Mouse (Mus musculus): ENCODE measurements at regions not wholly inside any gene's neighbourhood (a gene's known extent, or its start where the extent isn't known, plus 50 kb on each side); places are given as distances from the start of the nearest gene placed in this dataset.

DNA sequence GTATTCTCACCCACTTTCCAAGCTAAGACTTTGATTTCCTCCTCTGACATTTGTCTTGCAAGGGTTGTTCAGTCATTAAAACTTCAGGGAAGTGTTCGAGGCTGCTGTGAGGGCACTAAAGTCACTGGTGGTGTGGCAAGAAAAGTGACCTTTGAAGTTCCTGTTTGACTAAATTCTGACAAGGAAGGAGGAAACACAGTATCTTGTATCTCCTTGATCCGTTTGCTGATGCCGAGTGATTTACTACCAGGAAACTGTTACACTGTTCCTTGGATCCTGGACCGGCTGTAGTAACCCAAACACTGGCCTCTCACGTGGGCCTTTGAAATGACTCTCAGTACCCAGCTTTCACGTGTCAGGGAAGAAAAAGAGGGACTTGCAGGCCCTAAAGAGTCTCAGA is 53.5 kb upstream of the Ralgapa2 start:
- Histone ChIP-seq H3K9me3 (ENCODE audit: control insufficient read depth, low read length) (no peaks in the 10 kb centered on the region), H3K4me1 (replicated peaks; ENCODE audit: control insufficient read depth, insufficient read depth, low read length) (no peaks in the 10 kb centered on the region), H3K27ac (ENCODE audit: low read depth, low read length) (no peak overlapping the region), H3K9ac (ENCODE audit: low read length) (no peak overlapping the region), H3K4me3 (ENCODE audit: low read depth, low read length) (no peak overlapping the region), H3K4me2 (ENCODE audit: low read depth, low read length, severe bottlenecking) (no peak overlapping the region), H3K27me3 (ENCODE audit: control insufficient read depth, insufficient read depth, low read length) (no peaks in the 10 kb centered on the region), H3K36me3 (ENCODE audit: control insufficient read depth, insufficient read depth, low read length) (no peaks in the 10 kb centered on the region)
- DNase-seq (ENCODE audit: low spot score) (no peak), ATAC-seq (replicated peaks; ENCODE audit: low FRiP score) (no peak)
- 88% methylated on average over 6 of the region's 6 CpGs for WGBS

DNA sequence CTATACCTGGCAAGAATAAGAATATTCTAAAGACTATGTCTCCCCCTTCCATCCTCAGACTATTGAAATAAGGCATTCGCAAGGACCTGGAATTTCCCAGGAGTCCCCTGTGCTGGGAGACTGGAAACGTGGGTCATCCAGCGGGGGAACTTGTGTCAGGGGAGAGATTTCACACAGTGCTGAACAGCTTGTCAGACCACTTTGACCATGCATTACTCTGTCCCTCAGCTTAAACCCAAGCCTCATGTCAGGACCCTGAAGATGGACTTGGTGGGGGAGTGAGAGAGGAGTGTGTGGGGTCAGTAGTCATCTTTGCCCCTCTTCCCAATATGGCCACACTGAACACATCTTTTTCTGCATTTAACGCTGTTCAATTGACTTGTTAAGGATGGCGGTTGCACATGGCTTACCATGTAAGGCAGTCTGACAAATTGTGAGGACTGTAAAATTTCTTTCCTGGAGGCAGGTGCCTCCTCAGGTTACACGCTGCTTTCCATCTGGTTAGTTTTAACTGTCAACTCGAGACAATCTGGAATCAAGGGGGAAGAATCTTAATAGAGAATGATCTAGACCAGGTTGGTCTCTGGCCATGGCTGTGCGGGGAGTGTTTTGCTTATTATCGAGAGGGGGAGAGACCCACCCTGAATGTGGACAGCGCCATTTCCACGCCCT is 56.2 kb upstream of the Ralgapa2 start:
- no peak overlapping the region for H3K4me3 ChIP-seq (ENCODE audit: low read depth, low read length)
- H3K4me2 ChIP-seq (ENCODE audit: low read depth, low read length, severe bottlenecking) = no peak overlapping the region
- no peaks in the 10 kb centered on the region for H3K36me3 ChIP-seq (ENCODE audit: control insufficient read depth, insufficient read depth, low read length)
- no peak overlapping the region for H3K27ac ChIP-seq (ENCODE audit: low read depth, low read length)
- 84% methylated on average over 11 of the region's 11 CpGs for WGBS
- no peaks in the 10 kb centered on the region for H3K9me3 ChIP-seq (ENCODE audit: control insufficient read depth, low read length)
- no peak for DNase-seq (ENCODE audit: low spot score)
- no peaks in the 10 kb centered on the region for H3K27me3 ChIP-seq (ENCODE audit: control insufficient read depth, insufficient read depth, low read length)
- H3K4me1 ChIP-seq (replicated peaks; ENCODE audit: control insufficient read depth, insufficient read depth, low read length) = no peaks in the 10 kb centered on the region
- ATAC-seq (replicated peaks; ENCODE audit: low FRiP score) = no peak
- H3K9ac ChIP-seq (ENCODE audit: low read length) = no peak overlapping the region

DNA sequence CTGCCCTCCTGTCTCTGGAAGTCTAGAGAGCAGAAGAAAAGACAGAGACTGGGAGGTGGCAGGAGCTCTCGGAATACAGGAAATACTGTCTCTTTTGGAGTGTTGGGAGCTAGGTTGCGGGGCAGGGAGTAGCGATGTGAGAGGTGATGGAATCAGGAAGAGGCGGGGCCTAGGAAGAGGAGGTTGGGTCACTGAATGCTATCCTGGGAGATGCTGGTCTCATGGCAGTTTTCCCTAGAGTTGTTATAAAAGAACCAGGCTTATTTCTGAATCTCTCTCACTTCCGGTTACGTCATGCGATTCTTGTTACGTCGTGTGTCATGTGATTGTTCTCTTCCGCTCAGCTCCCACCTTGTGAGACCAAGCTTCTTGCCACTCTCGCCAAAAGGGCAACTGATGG is 58.9 kb upstream of the Ralgapa2 start:
- DNase-seq (ENCODE audit: low spot score) (no peak), ATAC-seq (replicated peaks; ENCODE audit: low FRiP score) (no peak)
- H3K9ac ChIP-seq (ENCODE audit: low read length) = no peak overlapping the region
- no peak overlapping the region for H3K27ac ChIP-seq (ENCODE audit: low read depth, low read length)
- no peak overlapping the region for H3K4me2 ChIP-seq (ENCODE audit: low read depth, low read length, severe bottlenecking)
- H3K9me3 ChIP-seq (ENCODE audit: control insufficient read depth, low read length) = no peaks in the 10 kb centered on the region
- H3K36me3 ChIP-seq (ENCODE audit: control insufficient read depth, insufficient read depth, low read length) = no peaks in the 10 kb centered on the region
- H3K27me3 ChIP-seq (ENCODE audit: control insufficient read depth, insufficient read depth, low read length) = no peaks in the 10 kb centered on the region
- H3K4me3 ChIP-seq (ENCODE audit: low read depth, low read length) = no peak overlapping the region
- no peaks in the 10 kb centered on the region for H3K4me1 ChIP-seq (replicated peaks; ENCODE audit: control insufficient read depth, insufficient read depth, low read length)
- WGBS = 93% methylated on average over 11 of the region's 11 CpGs

GRCm38 (mm10) chr2:146571857-146572256 is 59.7 kb upstream of the Ralgapa2 start:
- H3K4me3 ChIP-seq (ENCODE audit: low read depth, low read length) = no peak overlapping the region
- no peaks in the 10 kb centered on the region for H3K9me3 ChIP-seq (ENCODE audit: control insufficient read depth, low read length)
- no peak overlapping the region for H3K27ac ChIP-seq (ENCODE audit: low read depth, low read length)
- WGBS = 93% methylated on average over 9 of the region's 9 CpGs
- no peak for DNase-seq (ENCODE audit: low spot score)
- no peaks in the 10 kb centered on the region for H3K36me3 ChIP-seq (ENCODE audit: control insufficient read depth, insufficient read depth, low read length)
- ATAC-seq (replicated peaks; ENCODE audit: low FRiP score) = no peak
- H3K4me2 ChIP-seq (ENCODE audit: low read depth, low read length, severe bottlenecking) = no peak overlapping the region
- no peaks in the 10 kb centered on the region for H3K4me1 ChIP-seq (replicated peaks; ENCODE audit: control insufficient read depth, insufficient read depth, low read length)
- H3K9ac ChIP-seq (ENCODE audit: low read length) = no peak overlapping the region
- H3K27me3 ChIP-seq (ENCODE audit: control insufficient read depth, insufficient read depth, low read length) = no peaks in the 10 kb centered on the region

DNA sequence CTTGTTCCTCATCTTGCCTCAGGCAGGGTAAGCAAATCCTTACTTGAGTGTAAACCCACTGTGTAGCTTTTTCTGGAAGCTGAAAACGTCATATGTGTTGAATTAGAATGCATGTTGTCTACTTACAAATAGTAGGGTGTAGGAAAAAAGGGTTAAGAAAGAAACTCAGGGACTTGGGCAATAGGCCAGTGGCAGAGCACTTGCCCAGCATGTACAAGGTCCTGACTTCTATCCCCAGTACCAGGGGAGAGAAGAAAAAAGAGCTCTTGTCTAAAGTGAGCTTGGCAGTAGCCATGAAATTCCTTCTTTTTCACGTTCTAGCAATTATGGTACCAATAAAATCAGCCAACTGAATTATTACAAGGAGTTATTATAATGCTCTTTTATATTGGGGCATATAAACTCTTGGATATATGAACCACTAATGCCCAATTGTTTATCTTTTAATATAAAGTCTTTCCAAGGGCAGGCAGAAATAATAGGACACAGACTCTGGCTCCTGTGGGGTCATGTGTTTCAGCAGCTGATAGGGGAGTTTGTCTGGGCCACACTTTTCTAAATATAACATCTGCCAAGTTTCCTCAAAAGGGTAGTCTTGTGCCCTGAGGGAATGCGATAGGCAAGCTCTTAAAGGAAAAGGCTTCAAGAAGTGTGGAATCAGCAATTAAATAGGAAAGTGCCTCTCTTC is 63.6 kb upstream of the Ralgapa2 start:
- Histone ChIP-seq H3K4me1 (replicated peaks; ENCODE audit: control insufficient read depth, insufficient read depth, low read length) (no peaks in the 10 kb centered on the region), H3K4me2 (ENCODE audit: low read depth, low read length, severe bottlenecking) (no peak overlapping the region), H3K36me3 (ENCODE audit: control insufficient read depth, insufficient read depth, low read length) (no peaks in the 10 kb centered on the region), H3K27ac (ENCODE audit: low read depth, low read length) (no peak overlapping the region), H3K9ac (ENCODE audit: low read length) (no peak overlapping the region), H3K27me3 (ENCODE audit: control insufficient read depth, insufficient read depth, low read length) (no peaks in the 10 kb centered on the region), H3K9me3 (ENCODE audit: control insufficient read depth, low read length) (no peaks in the 10 kb centered on the region), H3K4me3 (ENCODE audit: low read depth, low read length) (no peak overlapping the region)
- 78% methylated on average over 3 of the region's 3 CpGs for WGBS
- ATAC-seq (replicated peaks; ENCODE audit: low FRiP score) (no peak), DNase-seq (ENCODE audit: low spot score) (no peak)

GRCm38 (mm10) chr2:146576298-146576905 is 64.3 kb upstream of the Ralgapa2 start:
- no peaks in the 10 kb centered on the region for H3K4me1 ChIP-seq (replicated peaks; ENCODE audit: control insufficient read depth, insufficient read depth, low read length)
- no peaks in the 10 kb centered on the region for H3K27me3 ChIP-seq (ENCODE audit: control insufficient read depth, insufficient read depth, low read length)
- H3K27ac ChIP-seq (ENCODE audit: low read depth, low read length) = no peak overlapping the region
- no peaks in the 10 kb centered on the region for H3K36me3 ChIP-seq (ENCODE audit: control insufficient read depth, insufficient read depth, low read length)
- no peak overlapping the region for H3K4me3 ChIP-seq (ENCODE audit: low read depth, low read length)
- H3K9ac ChIP-seq (ENCODE audit: low read length) = no peak overlapping the region
- DNase-seq (ENCODE audit: low spot score) (no peak), ATAC-seq (replicated peaks; ENCODE audit: low FRiP score) (no peak)
- H3K9me3 ChIP-seq (ENCODE audit: control insufficient read depth, low read length) = no peaks in the 10 kb centered on the region
- no peak overlapping the region for H3K4me2 ChIP-seq (ENCODE audit: low read depth, low read length, severe bottlenecking)
- 72% methylated on average over 4 of the region's 4 CpGs for WGBS

DNA sequence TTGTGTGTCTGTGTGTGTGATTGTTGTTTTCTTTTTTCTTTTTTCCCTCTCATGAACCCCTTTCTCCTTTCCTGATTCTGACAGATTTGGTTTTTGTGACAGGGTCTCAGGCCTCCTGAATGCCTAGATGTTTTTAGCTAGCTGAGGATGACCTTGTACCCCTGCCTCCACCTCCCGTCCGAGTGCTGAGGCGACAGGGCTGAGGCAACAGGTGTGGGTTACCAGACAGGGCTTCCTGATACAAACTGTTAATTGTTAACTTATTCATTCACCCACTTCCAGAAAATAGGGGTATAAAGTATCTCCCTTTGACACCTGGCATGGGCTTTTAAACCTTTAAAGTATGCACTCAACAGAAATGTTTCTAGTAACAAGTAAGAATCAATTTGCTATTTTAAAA is 65.0 kb upstream of the Ralgapa2 start:
- ATAC-seq (replicated peaks; ENCODE audit: low FRiP score) (no peak), DNase-seq (ENCODE audit: low spot score) (no peak)
- H3K4me1 ChIP-seq (replicated peaks; ENCODE audit: control insufficient read depth, insufficient read depth, low read length) = no peaks in the 10 kb centered on the region
- H3K27me3 ChIP-seq (ENCODE audit: control insufficient read depth, insufficient read depth, low read length) = no peaks in the 10 kb centered on the region
- no peaks in the 10 kb centered on the region for H3K9me3 ChIP-seq (ENCODE audit: control insufficient read depth, low read length)
- H3K36me3 ChIP-seq (ENCODE audit: control insufficient read depth, insufficient read depth, low read length) = no peaks in the 10 kb centered on the region
- H3K27ac ChIP-seq (ENCODE audit: low read depth, low read length) = no peak overlapping the region
- H3K4me3 ChIP-seq (ENCODE audit: low read depth, low read length) = no peak overlapping the region
- no peak overlapping the region for H3K4me2 ChIP-seq (ENCODE audit: low read depth, low read length, severe bottlenecking)
- 76% methylated on average over 3 of the region's 3 CpGs for WGBS
- no peak overlapping the region for H3K9ac ChIP-seq (ENCODE audit: low read length)

DNA sequence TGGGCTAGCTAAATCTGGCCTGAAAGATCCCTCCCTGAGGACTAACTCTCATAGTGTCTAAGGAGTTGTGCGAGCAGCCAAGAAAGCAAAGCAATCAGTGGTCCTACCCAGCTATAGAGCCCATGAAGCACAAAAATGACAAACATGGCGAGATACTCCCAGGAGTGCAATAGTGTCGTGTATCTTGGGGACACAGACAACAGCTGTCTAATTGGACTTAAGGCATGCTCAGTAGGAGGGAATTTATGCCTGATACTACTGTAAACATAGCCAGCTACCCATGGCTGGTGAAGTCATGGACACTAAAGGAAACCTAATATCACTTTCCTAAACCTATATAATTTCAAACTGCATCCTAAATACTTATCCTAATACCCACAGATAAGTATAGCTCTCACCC is 69.1 kb upstream of the Ralgapa2 start:
- no peaks in the 10 kb centered on the region for H3K9me3 ChIP-seq (ENCODE audit: control insufficient read depth, low read length)
- no peak overlapping the region for H3K4me3 ChIP-seq (ENCODE audit: low read depth, low read length)
- no peaks in the 10 kb centered on the region for H3K27me3 ChIP-seq (ENCODE audit: control insufficient read depth, insufficient read depth, low read length)
- DNase-seq (ENCODE audit: low spot score) = no peak
- ATAC-seq (replicated peaks; ENCODE audit: low FRiP score) = no peak
- no peaks in the 10 kb centered on the region for H3K4me1 ChIP-seq (replicated peaks; ENCODE audit: control insufficient read depth, insufficient read depth, low read length)
- no peak overlapping the region for H3K9ac ChIP-seq (ENCODE audit: low read length)
- H3K4me2 ChIP-seq (ENCODE audit: low read depth, low read length, severe bottlenecking) = no peak overlapping the region
- WGBS = 93% methylated on average over 3 of the region's 3 CpGs
- no peak overlapping the region for H3K27ac ChIP-seq (ENCODE audit: low read depth, low read length)
- H3K36me3 ChIP-seq (ENCODE audit: control insufficient read depth, insufficient read depth, low read length) = no peaks in the 10 kb centered on the region
